Mouse (Mus musculus) lung, postnatal 10 days (tissue): ENCODE data around the gene Cd2ap.
"Not testable (repeated sequence)": the region's sequence is repeated elsewhere in the genome, so short reads cannot be mapped to it uniquely, and the experiment has no call there.

Experiments
- DNase-seq: peaks from one replicate; pipeline ENCODE4 v3.0.0; 2021

The Cd2ap gene

GRCm38 (mm10) chr17:42876001-42876903 is at the start of gene Cd2ap:
TSS of gene Cd2ap (minus strand) at chr17:42876665.
- peak; percentile 97 for DNase-seq

DNA sequence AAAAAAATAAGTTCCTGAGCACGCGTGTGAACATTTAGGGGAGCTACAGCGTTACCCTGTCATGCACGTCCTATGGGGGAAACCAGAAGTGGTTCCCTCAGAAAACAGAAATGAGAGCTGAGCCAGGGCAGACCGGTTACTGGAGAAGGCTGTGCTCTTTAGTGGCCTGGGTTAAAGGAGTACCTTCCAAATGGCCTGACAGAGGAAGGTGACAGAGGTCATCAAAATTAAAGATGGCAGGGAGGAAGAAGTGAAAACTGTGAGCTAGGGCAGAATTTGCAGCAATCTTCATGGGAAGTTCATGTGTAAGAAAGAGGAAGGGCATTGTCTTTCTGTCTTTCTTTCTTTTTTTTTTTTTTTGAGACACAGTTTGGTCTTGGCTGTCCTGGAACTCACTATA is 48.3 kb upstream of the Cd2ap start:
- no peak for DNase-seq

GRCm38 (mm10) chr17:42918810-42919209 is 42.3 kb upstream of the Cd2ap start:
- no peak for DNase-seq

- DNase-seq, result no peak
Observed at GRCm38 (mm10) chr17:42914726-42915125, 38.3 kb upstream of the Cd2ap start.

DNA sequence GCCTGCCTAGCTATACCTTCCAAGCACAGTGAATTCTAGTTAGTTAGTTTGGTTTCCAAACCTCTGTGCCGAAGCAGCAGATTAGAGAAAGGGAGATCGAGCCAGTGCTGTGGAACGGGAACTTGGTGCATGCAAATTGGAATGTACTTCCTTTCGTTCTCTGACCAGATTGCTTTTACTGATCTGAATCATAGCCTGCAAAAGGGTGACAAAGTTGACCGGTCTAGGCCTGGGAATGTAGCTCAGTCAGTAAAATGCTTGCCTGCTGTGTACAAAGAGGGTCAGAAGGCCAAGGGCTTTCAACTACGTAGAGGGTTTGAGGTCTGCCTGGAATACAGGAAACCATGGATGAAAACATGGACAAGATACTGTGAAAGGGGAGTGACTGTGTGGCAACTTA is 35.7 kb upstream of the Cd2ap start:
- no peak for DNase-seq

DNA sequence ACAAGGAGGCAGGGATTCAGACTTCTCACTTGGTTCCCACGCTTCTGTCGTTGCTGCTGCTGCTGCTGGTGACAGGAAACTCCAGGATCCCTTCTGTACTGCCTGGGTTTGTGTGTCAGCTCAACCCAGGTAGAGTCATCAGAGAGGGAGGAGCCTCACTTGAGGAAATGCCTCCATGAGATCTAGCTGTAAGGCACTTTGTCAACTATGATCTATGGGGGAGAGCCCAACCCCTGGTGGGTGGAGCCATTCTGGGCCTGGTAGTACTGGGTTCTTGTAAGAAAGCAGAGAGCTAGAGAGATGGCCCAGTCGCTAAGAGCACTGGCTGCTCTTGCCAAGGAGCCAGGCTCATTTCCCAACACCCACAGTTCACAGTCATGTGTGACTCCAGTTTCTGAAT is 34.0 kb upstream of the Cd2ap start:
- no peak for DNase-seq

GRCm38 (mm10) chr17:42909376-42909775 is 32.9 kb upstream of the Cd2ap start:
- DNase-seq, result no peak

GRCm38 (mm10) chr17:42908744-42909370 is 32.4 kb upstream of the Cd2ap start:
- DNase-seq, result peak; percentile 47

GRCm38 (mm10) chr17:42908136-42908535 is 31.7 kb upstream of the Cd2ap start:
- no peak for DNase-seq

- DNase-seq, result not testable (repeated sequence)
Observed at GRCm38 (mm10) chr17:42906456-42906855, 30.0 kb upstream of the Cd2ap start.

- no peak for DNase-seq
Observed at GRCm38 (mm10) chr17:42905919-42906318, 29.5 kb upstream of the Cd2ap start.

- no peak for DNase-seq
Observed at GRCm38 (mm10) chr17:42900795-42901194, 24.3 kb upstream of the Cd2ap start.

DNA sequence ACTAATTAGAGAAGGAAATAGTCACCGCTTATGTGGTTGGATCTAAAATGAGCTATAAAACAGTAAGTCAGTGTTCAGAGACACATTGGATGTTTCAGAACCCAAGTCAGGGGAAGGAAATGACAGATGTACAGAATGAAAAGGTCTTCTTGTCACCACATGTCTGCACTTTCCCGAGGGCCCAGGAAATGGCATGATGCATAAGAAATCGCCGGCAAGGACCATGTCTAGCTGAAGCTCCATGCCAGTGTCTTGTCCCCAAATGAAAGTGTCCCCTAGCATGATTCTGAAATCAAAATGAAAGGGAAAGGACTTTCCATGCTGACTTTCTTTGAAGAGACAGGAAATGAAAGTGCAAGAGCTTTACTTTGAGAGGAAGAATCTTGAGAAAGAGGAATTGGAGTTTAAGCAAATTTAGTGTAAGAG is 10.8 kb upstream of the Cd2ap start:
- no peak for DNase-seq

DNA sequence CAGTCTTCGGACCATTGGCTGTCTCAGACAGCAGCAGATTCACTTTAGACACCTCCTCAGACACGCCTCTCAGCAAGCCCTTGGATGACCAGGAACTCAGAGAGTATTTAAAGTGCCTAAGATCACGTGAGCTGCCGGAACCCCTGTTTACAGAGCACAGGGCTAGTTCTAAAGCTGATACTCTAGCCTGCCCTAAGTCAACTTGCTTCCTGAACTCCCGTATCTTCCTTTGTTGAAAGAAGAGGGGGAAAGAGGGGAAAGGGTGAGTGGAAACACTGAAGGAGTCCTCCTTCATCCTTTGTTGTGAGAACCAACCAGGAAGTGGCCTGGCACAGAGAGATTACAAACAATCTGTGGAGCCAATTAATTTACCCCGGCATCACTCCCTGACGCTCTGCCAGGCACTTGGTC is 8.6 kb upstream of the Cd2ap start:
- peak; percentile 49 for DNase-seq

DNA sequence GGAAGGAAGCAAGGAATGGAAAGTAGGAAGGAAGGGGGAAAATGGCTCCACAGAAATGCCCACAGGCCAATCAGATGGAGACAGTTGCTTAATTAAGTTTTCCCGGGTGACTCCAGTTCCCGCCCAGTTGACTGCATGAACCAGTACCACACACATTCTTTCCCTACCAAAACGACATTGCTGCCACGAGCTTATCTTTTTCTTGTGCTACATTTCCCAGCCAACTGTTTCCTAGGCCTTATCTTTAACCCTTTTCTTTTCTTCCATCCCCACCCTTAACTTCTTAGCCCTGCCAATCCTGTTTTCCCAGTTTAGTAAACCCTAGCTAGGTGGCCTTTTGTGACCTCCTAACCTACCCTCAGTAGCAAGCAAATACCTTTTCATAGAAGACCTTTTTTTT is 7.9 kb upstream of the Cd2ap start:
- no peak for DNase-seq

GRCm38 (mm10) chr17:42883769-42884168 is 7.3 kb upstream of the Cd2ap start:
- DNase-seq, result no peak

DNA sequence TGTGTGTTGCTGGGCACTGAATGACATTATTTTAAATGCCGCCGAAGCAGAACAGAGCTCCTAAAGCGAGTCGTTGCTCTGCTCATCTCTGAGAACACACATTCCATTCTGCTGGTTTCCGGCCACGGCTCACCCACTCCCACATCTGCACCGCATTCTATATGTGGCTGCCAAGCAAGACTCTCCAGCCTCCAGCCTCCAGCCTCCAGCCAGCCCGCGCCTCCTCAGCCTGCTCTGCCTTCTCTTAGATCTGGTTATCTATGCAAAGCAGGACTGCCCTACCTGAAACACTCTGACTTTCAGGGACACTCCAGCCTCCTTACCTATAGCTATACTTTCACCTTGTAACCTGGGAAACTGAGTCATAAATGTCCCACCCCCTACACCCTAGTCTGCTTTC is 6.8 kb upstream of the Cd2ap start:
- DNase-seq, result no peak

- DNase-seq, result no peak
Observed at GRCm38 (mm10) chr17:42882873-42883272, 6.4 kb upstream of the Cd2ap start.

DNA sequence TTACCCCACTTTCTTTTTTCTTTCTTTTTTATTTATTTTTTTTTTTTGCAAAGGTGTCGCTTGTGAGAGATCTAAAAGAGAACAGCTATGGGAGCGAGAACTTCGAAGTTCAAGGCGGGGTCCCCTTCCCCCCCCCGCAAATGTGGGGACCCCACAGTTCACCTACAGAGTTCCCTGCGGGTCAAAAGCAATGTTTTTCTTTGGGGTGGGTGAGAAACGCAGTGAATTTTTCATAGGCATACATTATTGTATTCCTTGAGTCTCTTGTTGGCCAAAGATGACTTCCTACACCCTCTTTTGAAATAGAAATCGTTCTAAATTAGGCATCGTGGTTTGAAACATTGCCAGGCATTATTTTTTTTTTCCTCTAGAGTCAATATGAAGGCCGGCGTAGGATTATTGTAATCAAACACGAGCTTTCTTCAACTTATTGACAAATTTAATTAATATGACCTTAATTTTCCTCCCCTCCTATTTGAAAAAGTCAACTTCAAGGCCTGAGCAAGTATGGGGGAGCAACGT is 500 bp upstream of the Cd2ap start:
- no peak for DNase-seq

GRCm38 (mm10) chr17:42875571-42876000 is 879 bp downstream of the Cd2ap start:
- DNase-seq, result peak; percentile 59

DNA sequence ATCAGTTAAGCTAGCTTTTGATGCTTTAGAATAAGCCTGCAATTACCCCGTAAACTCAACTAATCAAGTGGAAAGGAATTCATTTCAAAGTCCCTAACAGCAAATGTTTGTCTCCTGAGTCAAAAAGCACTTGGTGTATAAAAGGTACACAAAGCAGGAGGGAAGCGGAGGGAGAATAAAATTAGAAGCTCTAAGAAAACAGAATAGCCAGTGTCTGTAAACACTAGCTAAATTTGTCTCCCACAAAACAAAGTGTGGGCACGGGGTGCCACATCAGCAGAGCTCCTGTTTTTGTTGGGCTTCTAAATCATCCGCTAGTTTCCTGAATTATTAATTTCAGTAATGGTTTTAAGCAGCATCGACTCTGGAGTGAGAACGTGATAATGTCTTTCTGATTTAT is 1.4 kb downstream of the Cd2ap start:
- no peak for DNase-seq

DNA sequence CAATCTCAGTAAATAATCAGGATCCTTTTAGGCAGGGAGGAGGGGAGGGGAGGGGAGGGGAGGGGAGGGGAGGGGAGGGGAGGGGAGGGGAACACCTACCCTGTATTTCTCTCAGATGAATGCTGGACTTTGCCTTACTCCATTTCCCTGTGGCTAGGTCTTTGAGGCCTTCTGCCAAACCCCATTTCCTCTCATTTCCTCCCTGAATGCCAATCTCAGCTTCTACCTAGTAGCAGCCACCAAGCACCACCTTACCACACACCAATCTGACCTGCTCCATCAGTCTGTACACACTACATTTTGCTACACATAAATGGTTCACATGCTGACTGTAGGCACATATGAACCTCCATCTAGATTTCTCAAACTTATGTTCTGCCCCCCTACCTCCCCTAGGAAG is 6.0 kb downstream of the Cd2ap start:
- DNase-seq, result no peak

- no peak for DNase-seq
Observed at GRCm38 (mm10) chr17:42863186-42863585, 13.3 kb downstream of the Cd2ap start.

DNA sequence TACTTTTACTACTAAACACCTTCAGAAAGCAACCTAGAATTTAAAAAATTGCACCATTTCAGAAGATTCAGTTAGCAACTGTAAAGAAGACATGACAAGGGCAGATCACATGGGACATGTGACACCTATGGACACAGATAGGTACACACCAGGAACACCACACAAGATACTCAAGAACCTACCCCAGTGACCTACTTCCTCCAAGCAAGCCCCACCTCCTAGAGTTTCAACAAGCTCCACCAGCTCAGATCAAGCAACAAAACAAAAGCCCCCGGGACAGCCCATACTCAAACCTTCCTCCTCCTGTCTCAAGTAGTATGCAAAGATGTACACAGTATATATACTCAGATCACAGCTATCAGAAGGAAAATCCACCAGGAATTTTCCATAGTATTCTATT is 16.1 kb downstream of the Cd2ap start:
- no peak for DNase-seq
